Mouse (Mus musculus) gastrocnemius, adult 18-20 months (tissue): ENCODE data around the gene Rplp0. TPM values are rescaled to one million over a fixed set of nuclear protein-coding genes. Genes with fewer than 3 reads are reported as not detected.

Source experiments
- DNase-seq: peaks from one replicate; pipeline ENCODE4 v3.0.0; 2021; ENCODE audit warnings: low spot score
- microRNA-seq: library from miRNA; unstranded; fragments of <30 nt; microRNA quantifications from one replicate; pipeline ENCODE4 v1.2.0, GENCODE M21; 2021
- total RNA-seq, 2 experiments: library from RNA; stranded (reverse); gene quantifications; 2 replicates each; pipeline ENCODE4 v1.2.3; 2021

The Rplp0 gene
- total RNA-seq, 2 experiments from 2014 or later = 617 to 621 TPM

GRCm38 (mm10) chr5:115580229-115581001 lies 21.1 kb downstream of the Rplp0 start:
- peak; percentile 14 for DNase-seq

- no peak for DNase-seq
These were observed 22.4 kb downstream of the Rplp0 start for GRCm38 (mm10) chr5:115581662-115582061.

GRCm38 (mm10) chr5:115585616-115586015 lies 26.3 kb downstream of the Rplp0 start:
- DNase-seq = no peak

DNA sequence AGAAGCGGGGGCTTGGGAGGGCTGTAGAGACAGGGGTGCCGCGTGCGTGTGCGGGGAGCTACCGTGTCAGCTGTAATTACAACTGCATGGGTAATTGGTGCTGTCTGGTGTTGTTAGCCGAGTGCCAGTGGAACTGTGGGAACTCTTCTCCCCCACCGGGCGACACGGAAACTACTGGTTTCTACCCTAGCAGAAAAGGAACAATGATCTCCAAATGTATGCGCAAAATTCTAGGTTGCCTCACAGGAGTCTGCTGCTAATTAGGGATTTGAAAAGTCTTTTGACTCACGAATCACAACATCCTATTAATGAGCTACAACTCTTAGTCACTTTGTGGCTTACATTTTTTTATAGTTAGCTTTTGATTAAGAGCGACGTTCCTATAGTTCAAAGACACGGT lies 26.9 kb downstream of the Rplp0 start:
- DNase-seq = no peak

- DNase-seq = no peak
These were observed 27.5 kb downstream of the Rplp0 start for GRCm38 (mm10) chr5:115586780-115587179.

GRCm38 (mm10) chr5:115591028-115591427 lies 31.8 kb downstream of the Rplp0 start:
- no peak for DNase-seq

GRCm38 (mm10) chr5:115591506-115591905 lies 32.2 kb downstream of the Rplp0 start:
- no peak for DNase-seq

GRCm38 (mm10) chr5:115603561-115603960 lies 44.3 kb downstream of the Rplp0 start:
- no peak for DNase-seq

GRCm38 (mm10) chr5:115611566-115611965 lies 52.3 kb downstream of the Rplp0 start:
- no peak for DNase-seq

Small RNAs within 50 kb of the gene (microRNA-seq; reads per million reads assigned to microRNA genes)
- gene Mir7029 = not detected

Other genes starting within 250 kb of the Rplp0 start
- 10 to 100 TPM in 1 of 2 experiments, 1 to 10 TPM in 1; 9.6 to 13.2 TPM for gene Srsf9, start 232.3 kb upstream of the Rplp0 start, total RNA-seq
- gene Gatc, start 218.3 kb upstream of the Rplp0 start, total RNA-seq = 10 to 100 TPM; 23.6 to 24.7 TPM
- gene Triap1, start 218.2 kb upstream of the Rplp0 start, total RNA-seq = 10 to 100 TPM; 18.2 to 18.3 TPM
- 10 to 100 TPM; 42.5 to 67.7 TPM for gene Cox6a1, start 210.5 kb upstream of the Rplp0 start, total RNA-seq
- gene Msi1, start 129.9 kb upstream of the Rplp0 start, total RNA-seq = under 1 TPM in 1 of 2 experiments, not detected in 1; 0.57 TPM
- gene Pla2g1b, start 93.2 kb upstream of the Rplp0 start, total RNA-seq = not detected
- gene Sirt4, start 74.7 kb upstream of the Rplp0 start, total RNA-seq = 10 to 100 TPM; 14.8 to 16.5 TPM
- gene Pxn, start 52.8 kb upstream of the Rplp0 start, total RNA-seq = 10 to 100 TPM; 87.2 to 94.2 TPM
- 10 to 100 TPM; 27.9 to 31.1 TPM for gene Gcn1l1, start 5.8 kb downstream of the Rplp0 start, total RNA-seq
- gene Rab35, start 72.4 kb downstream of the Rplp0 start, total RNA-seq = 10 to 100 TPM; 37.3 to 43.7 TPM
- gene Bicdl1, start 172.2 kb downstream of the Rplp0 start, total RNA-seq = 1 to 10 TPM; 2.8 to 3.3 TPM